Mouse (Mus musculus): ENCODE results near the gene Tekt2.

DNA sequence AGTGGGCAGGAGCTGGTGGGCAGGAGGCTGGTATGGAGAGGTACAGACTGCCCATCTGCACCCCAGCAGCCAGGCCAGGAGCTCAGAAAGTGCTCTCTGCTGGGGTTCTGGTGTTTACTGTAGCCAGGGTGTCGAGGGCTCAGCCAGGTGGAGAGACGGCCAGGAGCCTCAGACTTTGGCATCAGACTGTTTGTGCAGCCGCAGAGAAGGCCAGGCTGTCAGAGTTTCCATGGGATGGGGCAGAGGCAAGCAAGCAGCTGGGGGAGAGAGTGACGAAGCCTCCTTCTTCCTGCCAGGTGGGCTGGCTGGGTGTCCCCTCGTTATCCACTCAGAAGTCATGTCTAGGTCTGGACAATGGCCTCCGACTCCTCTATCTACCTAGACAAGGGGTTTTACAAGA is 30.3 kb downstream of the Tekt2 start:
- TF ChIP-seq CTCF (IDR thresholded peaks at IDR 0.05; ENCODE audit: borderline replicate concordance, insufficient read depth, low read length) = no peak
- TF ChIP-seq POLR2A (IDR thresholded peaks at IDR 0.05; ENCODE audit: low read depth, low read length) = no peak
